Mouse (Mus musculus) embryo, embryonic 10.5 days (tissue): ENCODE data around the gene Cox4i1.

Experiments used
- DNase-seq: peaks from one replicate; pipeline ENCODE4 v3.0.0-alpha.2; 2015; ENCODE audit warnings: low spot score

Gene Cox4i1

GRCm38 (mm10) chr8:120667561-120668373, at the start of gene Cox4i1, which contains the start of gene Gm27021:
Gene Cox4i1 (plus strand): TSS chr8:120668222.
Gene Gm27021 (minus strand): TSS chr8:120668079.
- peak; percentile 94 for DNase-seq

DNA sequence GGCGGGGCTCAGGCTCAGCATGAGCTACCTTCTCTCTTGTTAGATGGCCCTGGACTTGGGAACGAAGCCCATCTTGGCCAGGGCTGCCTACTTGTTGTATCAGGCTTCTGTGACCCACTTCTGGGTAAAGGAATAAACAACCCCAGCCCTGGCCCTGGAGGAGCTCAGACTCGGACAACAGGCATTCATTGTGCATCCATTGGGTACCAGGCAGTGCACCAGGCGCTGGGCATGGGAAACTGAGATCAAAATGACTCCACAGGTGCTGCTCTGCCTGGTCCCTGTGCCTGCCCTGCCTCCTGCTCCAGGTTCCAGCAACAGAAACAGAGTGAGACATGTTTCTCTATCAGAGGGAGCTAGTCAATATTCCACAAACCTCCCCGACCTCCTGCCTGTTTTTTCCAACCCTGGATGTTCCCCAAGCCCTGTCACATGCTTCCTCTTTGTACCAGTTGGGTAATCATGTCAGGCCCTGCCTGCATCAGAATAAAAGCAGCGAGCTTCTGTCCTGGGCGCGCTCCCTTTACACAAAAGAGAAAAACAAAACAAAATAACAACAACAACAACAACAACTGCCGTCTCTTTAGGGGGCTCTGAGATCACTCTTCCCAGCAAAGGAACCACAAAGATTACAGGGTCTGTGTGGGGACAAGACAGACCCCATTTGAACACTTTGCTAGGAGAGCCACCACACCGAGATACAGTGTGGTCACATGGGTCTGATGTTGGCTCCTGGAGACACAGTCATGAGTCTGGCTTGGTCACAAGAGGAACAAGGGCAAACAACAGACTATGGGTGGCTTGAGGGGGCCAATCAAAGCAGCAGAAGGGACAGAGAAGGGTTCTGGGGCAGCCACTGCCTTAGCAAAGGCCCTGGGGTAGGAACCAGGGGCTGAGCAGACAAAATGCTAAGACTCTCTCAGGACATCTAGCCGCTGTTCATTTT, 48.5 kb upstream of the Cox4i1 start:
- DNase-seq: no peak

GRCm38 (mm10) chr8:120620441-120620840, 47.6 kb upstream of the Cox4i1 start:
- no peak for DNase-seq

- DNase-seq: no peak
These were observed 45.9 kb upstream of the Cox4i1 start for GRCm38 (mm10) chr8:120622161-120622560.

- DNase-seq: no peak
These were observed 44.4 kb upstream of the Cox4i1 start for GRCm38 (mm10) chr8:120623608-120624007.

GRCm38 (mm10) chr8:120626461-120626860, 41.6 kb upstream of the Cox4i1 start:
- DNase-seq: no peak

- DNase-seq: no peak
These were observed 40.7 kb upstream of the Cox4i1 start for GRCm38 (mm10) chr8:120627298-120627697.

- DNase-seq: no peak
These were observed 38.0 kb upstream of the Cox4i1 start for GRCm38 (mm10) chr8:120630031-120630430.

DNA sequence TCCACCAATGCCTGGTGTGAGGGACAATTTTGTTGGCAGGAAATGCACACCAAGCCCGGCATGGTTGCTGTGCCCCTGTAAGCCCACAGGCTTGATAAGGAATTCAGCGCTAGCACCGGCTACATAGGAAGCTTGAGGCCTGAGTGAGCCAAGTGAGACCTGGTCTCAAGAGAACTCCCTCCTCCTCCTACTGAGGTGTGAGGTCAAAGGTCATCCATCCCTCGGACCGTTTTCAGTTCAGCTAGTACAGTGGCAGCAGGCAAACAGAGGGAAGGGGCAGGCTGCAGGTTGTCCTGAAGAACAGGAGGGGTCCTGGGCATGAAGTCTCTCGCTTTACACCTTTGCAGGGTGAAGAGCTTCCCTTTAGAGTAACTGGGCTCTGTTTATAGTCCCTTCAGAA, 37.2 kb upstream of the Cox4i1 start:
- no peak for DNase-seq

DNA sequence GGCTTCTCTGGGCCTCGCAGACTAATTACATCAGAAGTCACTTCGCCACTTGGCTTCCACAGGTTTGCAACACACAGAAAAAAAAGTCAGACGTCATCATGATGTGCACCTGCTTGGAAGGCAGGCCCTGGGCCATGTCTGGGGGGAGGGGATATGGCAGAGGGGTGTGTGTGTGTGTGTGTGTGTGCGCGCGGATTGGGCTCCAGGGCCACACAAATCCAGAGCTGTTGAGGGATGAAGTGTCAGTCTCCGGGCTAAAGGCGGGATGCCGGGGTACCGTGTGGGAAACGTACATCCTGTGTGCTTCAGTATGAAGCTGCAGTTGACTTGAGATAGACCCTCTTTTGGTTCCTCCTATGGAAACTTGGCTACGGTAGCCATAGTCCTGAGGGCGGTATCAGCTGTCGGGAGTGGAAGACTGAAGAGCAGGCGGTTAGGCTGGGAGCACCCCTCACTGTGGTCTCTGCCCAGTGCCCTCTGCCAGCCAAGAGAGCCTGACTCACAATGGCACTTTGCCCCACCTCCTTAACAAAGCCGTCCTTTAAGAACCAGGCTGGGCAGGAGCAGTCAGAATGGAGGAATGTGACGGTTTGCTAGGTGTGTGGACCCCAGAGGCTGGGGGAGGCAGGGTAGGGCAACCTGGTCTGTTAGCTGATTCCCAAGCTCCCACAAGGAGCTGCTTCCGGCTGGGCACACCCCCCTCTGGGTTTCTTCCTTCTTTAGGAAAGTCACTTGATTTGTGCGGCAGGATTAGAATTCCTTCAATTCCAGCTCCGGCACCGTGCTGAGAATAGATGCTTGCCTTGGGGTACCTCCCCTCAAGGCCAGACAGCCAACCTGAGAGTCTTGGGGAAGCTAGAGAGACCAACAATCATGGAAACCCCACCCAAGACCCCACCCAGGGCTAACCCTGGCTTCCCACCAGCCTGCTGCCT, 36.3 kb upstream of the Cox4i1 start:
- no peak for DNase-seq

- no peak for DNase-seq
These were observed 34.9 kb upstream of the Cox4i1 start for GRCm38 (mm10) chr8:120632969-120633664.

DNA sequence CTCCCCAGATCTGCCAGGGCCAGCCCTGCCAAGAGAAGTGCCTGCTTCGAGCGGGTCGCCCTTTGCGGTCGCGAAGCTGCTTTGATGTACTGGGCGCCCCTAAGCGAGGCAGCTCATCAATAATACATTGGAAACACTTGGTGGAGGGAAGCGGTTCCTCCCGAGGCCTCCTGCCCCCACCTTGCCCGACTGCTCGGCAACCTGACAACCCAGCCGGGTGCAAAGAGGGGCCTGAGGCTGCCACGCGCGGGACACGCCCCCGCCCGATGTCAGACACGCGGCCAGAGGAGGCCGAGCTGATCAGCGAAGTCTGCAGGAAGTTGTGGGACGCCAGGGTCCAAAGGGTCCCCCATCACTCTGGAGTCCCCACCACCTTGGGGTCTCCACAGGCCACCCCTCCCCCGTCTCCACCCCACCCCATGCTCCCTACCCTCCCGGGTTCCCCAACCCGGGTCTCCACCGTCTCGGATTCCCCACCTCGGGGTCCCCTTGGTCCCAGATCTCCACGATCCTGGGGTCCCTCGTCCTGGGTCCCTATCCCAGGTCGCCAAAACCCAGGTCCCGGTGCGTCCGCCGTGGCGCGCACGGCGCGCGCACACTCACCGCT, 34.3 kb upstream of the Cox4i1 start:
- peak; percentile 27 for DNase-seq

GRCm38 (mm10) chr8:120634329-120634839, 33.6 kb upstream of the Cox4i1 start:
- peak; percentile 54 for DNase-seq

GRCm38 (mm10) chr8:120641245-120641644, 26.8 kb upstream of the Cox4i1 start:
- no peak for DNase-seq

DNA sequence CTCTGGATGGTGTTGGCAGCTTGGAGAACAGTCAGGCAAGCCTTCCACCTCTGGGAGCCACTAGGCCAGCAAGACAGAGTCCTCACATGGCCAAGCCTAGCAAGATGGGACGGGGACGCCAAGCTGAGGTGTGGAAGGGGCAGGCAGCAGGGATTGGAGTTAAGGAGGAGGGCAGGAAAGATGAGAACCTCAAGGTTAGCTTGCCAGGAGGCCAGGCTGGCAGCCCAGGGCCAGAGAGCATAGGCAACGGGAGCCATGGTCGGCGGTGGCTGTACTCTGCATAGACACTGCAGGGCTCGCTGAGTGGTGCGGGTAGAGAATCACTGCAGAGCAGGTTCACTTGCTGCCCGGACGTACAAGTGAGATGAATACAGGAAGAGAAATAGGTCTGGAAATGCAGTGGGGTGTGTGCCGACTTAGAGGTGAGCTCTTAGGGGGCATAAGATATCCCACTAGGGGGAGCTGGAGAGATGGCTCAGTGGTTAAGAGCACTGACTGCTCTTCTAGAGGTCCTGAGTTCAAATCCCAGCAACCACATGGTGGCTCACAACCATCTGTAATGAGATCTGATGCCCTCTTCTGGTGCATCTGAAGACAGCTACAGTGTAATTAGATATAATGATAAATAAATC, 25.9 kb upstream of the Cox4i1 start:
- DNase-seq: no peak

DNA sequence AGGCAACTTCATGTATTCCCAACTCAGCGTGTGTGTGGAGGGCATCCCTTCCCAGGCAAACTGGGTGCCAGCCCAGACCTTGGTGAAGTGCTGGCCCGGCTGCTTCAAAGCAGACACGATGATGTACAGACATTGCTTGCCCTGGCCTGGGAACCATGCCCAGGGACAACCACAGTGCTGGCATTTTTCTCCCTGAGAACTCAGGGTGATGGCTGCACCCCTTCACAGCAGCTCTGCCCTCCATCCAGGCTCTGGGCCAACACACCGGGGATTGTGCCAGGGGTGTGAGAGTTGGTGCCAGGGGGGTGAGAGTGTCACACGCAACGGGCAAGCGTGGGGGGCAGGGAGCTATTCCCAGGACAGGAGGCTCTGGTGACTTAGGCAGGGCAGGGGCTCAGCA, 23.4 kb upstream of the Cox4i1 start:
- no peak for DNase-seq

DNA sequence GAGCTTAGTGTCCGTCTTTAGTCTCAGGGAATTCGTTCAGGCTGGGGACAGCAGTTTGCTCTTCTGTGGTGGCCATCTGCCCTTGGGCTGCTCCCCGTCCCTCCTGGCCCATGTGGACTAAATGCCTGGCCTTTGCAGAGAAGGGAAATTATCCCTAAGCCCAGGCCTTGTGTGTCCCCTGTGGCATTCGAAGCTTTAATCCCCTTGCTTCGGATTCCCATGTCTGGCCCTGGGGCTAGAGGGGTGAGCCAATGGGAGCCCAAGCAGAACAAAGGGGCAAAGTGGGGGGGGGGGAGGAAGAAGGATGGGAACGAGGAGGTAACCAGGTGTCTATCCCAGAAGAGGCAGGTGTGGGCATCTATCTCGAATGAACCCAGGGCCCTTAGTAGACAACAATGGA, 20.5 kb upstream of the Cox4i1 start, which contains the start of gene 1190005I06Rik:
Gene 1190005I06Rik (minus strand): TSS at position 101 of the 400 bp plus-strand sequence.
- no peak for DNase-seq

DNA sequence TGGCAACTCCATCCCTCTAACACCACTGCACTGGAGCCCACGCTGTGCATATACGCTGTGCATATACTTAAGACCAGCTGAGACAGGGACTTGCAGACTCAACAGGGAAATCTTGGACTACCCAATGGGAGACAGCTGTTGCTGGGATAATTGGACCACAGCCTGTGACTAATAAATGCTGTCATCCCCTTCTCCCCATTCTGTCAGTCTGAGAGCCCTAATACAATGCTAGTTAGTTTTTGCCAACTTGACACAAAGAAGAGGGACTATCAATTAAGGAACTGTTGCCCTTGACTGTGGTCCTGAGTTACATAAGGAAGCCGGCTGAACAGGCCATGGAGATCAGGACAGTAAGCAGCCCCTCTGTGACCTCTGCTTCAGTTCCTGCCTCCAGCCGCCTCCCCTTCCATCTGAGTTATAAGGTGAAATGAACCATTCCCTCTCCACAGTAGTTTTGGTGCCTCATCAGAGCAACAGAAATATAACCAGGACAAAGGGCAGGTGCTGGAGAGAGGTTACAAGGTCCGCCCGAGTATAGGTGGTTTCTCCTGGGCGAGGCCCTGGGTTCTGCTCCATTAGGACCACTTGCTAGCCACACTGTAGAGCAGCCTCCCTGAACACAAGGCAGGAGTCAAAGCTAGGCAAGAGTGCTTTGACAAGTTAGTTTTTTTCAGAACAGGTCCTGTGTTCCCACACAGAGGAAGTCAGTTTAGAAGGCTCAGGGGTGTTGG, 11.5 kb upstream of the Cox4i1 start:
- no peak for DNase-seq

DNA sequence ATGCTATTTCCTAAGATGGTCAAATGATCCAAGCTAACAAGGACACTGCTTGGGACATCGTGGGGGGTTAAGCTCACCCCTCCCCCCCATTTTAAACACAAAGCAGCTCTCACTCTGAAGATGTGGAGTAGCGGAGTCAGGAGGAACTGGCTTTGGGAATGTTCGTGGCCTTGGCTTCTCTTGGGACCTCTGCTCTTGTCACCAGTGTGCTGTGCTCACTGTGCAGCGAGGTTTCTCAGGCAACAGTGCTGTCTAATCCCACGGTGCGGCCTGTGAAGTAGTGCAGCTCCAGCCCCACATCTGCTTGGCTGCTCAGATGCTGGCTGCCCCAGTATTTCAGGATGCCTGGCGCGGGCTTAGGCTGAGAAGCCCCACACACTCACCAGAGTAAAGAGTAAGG, 10.6 kb upstream of the Cox4i1 start:
- DNase-seq: no peak
